Mouse (Mus musculus): ENCODE results near the gene Skor1.

Gene Skor1

DNA sequence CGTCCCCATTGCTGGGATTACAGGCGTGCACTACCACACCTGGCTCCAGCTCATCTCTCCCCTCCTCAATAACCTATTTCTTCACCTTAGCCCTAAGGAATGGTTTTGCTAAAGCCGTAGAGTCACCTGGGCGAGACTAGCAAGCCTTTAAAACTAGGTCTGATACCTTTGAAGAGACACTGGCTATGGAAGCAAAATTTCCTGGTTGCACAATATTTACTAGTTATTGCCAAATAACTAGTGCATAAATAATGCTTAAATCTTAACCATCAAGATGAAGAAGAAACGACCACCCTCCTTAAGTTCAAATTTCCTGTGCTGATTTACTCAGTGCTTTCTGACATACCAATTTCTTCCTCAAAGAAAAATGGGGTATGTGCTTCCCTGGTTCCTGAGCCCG is 15.1 kb downstream of the Skor1 start:
- no peak for DNase-seq (ENCODE audit: low spot score in 2 of 2)

DNA sequence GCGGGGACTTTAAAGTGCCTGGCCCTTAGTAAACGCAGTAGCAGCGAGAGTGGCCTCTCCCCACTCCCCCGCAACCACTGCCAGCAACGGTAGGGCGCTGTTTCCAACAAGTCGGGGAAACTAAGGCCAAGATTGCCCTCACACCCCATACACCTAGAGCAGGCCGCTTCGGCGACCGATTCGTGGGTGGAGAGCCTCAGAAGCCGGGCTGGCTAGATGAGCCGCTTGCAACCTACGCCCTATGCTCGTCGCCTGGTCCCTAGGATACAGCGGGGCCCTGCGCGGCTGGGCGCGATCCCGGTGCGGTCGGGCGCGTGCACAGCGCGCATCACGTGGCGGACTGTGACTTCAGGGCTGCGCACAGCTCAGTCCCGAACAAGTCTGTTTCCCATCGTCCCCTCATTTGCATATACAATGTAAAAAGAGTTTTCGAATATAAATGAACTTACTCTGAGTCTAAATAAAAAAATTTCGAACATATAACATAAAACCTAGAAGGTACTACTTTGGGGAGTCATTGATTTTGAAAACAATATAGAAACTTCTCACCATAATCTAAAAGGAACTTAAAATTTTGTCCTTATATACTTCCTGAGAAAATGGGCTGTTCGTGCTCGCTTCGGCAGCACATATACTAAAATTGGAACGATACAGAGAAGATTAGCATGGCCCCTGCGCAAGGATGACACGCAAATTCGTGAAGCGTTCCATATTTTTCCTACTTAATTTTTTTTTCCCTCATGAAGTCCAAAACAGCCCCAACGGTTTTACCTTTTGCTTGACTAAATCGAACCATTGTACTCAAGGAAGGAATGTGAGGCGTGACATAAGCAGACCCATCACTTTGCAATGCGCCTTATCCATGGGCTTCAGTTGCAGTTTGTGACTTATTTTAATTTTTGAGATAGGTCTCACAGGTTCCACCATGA is 15.8 kb downstream of the Skor1 start:
- peak; percentile 65 to 88 for DNase-seq (ENCODE audit: low spot score in 2 of 2)

DNA sequence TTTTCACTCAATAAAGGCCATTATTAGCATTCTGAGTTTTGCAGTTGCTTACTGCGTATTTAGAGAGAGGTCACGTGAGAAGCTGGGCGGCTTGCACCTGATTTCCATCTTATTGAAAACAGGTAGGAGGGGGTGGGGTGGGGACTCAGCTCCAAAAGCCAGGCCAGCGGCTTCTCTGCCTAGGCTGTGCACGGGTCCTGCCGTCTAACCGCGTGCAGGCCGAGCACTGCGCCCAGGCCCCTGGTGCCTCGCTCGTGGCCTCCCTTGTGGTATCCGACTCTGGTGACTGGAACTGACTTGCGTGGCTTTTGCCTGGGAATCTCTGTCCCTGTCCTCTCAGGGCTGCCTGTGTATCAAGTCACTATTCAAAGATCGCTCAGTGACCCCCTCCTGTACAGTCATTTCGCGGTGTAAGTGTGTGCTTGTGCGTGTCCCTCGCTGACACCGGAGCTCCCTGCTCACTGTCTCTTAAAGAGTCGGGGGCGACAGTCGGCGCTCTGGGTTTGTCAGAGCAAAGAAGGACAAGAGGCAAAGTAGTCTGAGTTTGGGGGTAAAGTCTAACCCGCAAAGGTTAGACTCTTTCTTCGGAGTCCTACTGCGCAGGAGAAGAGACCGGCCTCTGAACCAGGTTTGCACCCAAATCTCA is 16.7 kb downstream of the Skor1 start:
- DNase-seq (ENCODE audit: low spot score in 2 of 2) = no peak

DNA sequence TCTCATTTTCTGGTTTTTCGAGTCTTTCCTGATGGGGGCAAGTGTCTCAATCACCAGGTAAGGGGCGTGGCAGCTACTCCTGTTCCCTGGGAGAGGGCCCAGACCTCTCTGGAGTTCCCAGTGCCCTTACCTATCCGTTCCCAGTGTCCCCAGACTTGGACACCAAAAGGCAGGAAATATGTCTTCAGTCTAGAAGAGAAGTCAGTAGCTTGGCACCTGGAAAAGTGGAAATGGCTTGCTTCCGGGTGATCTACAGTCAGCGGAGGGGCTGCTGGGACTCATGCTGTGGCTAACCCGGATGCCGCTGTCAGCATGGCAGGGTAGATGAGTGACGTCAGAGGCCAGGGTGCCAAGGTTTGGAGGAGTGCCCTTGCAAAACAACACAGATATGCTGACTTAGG is 19.1 kb downstream of the Skor1 start:
- DNase-seq (ENCODE audit: low spot score in 2 of 2) = no peak

DNA sequence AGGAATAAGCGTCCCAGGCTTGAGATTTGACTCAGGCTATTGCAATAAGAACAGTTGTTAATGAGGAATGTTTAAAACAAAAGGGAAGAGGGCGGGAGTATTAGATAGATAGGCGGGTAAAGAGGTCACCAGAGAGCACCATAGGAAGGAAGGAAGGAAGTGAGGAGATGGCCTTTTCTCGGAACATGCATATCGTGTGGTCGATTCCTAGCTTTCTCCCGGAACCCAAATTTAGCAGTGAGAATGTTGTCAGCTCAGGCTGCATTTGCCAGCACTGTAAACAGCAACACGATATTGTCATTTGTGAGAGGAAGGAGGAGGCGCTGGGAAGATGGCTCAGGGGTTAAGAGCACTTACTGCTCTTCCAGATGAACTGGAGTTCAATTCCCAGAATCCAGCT is 24.2 kb downstream of the Skor1 start:
- no peak for DNase-seq (ENCODE audit: low spot score in 2 of 2)

DNA sequence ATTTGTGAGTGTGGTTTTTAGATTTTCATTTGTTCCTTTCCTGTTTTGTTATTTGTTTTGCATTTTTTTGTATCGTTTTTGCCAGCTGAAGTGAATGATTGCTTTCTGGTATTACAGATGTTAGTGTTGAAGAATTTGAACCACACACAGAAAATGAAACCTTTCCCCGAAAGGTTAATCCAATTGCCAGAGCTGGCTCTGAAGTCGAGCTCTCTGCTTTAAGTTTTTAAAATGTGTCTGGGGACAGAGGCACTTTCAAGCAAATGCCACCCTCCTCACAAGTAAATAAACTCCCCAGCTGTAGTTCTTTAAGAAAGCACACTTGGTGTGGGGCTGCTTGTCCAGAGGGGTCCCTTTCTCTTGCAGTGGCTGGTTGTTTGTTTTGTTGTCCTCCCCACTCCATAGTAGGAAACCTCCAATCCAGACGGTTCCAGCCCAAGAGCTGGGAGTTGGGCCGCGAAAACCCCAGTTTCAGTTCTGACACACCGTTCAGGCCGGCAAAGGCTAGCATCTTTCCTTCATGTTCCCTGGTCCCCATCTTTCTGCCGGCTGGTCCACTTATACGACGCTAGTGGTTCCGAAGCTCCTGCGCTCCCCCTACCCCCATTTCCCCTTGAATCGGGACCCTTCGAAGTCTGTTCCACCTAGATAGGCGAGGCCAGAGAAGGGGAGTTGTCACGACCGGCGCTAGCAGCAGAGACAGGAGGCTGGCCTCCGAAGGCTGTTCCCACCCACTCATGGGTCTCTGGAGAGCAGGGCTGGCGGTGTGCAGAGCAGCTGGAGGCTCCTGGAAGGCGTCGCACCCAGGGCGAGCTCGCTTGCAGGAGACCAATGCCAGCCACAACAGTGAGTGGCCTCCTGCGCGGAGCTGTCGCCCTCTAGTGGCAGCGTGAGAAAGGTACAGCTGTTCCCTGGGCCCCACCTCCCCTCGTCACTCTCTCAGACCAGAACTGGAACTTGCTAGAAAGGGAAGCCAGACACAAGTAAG is 25.0 kb downstream of the Skor1 start:
- DNase-seq (ENCODE audit: low spot score in 2 of 2) = peak; percentile 66 to 85

DNA sequence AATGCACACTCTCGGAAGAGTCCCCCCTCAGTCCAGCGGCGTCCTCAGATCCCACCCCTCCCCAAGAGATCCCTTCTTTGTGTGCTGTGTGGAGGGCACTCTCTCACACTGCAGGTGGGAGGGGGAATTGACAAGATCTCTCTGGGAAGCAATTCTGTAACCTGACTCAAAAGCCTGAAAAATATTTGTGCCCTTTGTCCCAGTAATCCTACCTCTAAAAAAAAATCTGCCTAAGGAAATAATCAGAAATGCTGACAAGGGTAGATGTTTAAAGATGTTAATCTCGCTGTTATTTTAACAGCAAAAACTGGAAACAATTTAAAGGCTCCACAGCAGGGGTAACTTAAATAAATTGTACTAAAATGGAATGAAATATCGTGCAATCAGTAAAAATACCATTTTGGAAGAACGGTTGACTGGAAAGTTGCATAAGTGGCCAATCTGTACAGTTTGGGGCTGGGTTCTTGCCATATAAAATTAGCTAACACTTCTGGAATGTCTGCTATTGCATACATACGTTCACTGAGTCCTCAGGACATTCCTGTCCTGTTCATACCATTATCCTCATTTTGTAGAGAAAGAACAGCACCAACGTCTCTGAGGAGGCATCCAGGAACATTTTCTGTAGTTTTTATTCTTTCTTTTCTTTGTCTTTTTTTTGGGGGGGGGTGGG is 26.5 kb downstream of the Skor1 start:
- DNase-seq (ENCODE audit: low spot score in 2 of 2) = no peak

DNA sequence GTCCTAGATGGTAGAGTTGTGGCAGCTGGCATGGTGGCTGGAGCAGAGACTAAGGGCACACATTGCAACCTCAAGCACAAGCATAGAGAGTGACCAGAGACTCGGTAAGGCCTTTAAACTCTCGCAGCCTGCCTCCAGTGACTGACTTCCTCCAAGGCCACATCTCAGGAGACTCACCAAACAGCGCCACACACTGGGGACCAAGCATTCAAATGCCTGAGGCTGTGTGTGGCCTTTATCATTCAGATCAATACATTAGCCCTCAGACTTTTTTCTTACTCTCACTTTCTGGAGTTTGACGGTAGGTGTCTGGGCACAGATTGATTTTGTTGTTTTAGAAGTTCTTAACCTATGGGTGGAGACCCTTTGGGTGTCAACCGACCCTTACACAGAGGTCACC is 30.4 kb downstream of the Skor1 start:
- no peak for DNase-seq (ENCODE audit: low spot score in 2 of 2)

DNA sequence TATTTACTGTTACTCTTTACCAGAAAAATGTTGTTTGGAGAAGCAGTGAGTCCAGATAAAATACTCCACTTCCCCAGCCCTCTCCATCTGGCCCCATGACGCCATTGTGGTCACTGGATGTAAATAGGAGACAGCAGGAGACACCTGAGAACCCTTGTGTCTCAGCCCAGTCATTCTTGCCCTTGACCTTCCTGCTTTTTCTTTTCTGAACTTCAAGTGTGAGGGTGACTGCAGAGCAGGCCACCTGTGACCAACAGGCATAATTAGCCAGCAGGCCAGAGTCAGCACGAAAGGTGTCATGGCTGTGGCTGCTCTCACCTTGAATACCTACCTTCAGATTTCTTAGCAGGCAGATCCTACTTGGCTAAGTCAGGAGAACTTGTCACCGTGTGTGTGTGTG is 36.2 kb downstream of the Skor1 start:
- no peak for DNase-seq (ENCODE audit: low spot score in 2 of 2)

DNA sequence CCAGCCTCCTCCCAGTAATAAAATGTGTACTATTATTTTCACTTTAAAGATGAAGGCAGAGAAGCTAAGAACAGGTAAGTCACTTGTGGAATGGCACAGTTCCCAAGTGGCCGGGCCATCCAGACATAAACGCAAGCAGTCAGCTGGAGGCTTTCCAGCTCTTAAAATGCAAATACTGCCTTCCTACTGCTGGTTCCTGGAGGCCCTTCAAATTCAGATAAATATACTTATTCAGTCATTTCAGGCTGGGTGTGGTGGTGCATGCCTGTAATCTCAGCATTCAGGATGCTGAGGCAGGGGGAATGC is 39.0 kb downstream of the Skor1 start:
- no peak for DNase-seq (ENCODE audit: low spot score in 2 of 2)

DNA sequence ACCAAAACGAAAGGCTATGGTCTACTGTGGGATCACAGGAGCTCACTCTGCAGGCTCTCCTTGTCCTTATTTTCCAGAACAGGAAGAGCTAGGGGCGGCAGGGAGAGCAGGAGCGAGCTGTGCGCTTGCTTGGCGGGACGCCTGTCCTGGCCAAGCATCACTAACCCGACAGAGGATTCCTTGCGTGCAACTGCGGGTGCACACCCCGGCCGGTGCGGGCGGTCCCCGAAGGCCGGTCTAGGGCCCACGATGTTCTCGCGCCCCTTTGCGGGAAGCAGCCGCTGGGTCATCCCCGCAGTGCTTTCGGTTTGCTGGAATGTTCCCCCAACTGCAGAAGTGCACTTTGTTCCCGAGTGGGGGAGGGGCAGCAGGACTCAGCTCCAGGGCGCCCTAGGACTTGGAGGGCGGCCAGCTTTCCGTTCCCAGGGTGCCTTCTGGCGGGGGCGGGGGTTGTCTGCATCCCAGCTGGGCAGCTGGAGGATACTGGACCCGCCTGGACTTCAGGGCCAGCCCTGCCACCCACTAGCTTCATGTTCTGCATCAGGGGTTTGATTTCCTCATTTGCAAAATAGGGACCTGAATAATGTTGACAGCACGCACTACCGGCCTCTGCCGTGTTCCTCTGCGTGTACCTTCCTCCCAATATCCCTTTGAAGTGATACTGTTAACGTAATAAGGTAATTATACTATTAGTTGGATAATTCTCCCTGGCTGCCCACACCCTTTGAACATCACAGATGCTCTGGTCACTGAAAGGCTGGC is 39.6 kb downstream of the Skor1 start:
- peak; percentile 11 to 66 for DNase-seq (ENCODE audit: low spot score in 2 of 2)

DNA sequence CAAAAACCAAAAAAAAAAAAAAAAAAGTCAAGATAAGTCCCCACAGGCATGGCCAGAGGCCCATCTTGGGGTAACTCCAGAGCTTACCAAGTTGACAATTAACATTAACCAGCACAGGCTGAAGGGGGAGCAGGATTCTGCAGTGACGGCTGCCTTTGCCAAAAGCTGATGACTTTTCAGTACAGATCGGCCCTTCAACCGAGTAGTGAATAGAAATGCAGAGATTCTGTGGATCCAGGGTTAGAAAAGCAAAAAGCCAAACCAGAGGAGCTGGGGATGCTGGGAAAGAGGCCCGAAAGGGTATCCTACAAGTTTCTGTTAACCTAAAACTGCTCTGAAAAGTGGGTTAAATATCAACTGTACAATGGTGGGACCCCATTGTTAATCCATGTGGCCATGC is 40.2 kb downstream of the Skor1 start:
- no peak for DNase-seq (ENCODE audit: low spot score in 2 of 2)

DNA sequence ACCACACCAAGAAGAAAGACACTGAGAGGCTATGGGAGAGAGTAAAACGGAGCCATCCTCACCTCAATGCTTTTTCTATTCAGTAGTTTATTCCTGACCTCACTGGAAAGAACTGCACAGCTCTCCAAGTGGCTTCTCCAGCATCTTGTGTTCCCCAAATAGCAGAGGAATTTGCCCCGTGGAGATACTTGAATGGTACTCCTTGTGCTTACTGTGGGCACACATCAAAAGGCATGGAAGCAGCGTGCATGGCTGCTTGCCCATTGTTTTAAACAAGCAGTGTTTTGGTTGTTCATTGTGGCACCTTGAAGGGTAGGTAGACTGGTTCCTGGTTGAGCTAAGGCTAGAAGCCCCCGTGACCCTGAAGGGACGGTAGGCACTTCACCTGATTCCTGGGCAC is 48.1 kb downstream of the Skor1 start:
- no peak for DNase-seq (ENCODE audit: low spot score in 2 of 2)

DNA sequence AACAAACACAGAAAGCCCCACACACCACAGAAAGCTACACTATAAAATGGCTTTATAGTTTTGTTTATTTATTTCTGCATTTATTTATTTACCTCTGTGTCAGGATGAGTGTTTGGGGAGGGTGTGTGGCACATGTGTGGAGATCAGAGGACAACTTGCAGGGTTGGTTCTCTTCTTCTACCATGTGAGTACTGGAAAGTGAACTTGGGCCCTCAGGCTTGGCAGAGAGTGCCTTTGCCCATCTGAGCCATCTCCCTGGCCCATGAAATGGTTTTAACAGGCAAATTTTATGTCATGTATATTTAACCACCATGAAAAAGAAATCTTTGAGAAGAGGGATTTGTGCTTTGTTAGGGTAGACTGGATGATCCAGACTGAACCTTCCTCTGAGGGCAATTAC is 48.9 kb downstream of the Skor1 start:
- DNase-seq (ENCODE audit: low spot score in 2 of 2) = no peak

DNA sequence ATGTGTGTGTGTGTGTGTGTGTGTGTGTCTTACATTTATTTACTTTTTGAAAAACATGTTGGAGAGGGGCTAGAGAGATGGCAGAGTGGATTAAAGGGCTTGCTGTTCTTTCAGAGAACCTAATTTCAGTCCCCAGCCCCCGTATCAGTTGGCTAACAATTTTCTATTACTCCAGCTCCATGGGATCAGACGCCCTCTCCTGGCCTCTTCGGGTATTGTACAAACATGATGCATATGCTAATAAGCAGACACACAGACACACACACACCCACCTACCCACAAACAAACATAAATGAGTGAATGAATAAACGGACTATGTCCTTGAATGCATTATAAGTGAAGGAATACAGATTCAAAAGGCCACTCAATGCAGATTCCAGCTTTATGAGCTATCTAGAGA is 49.4 kb downstream of the Skor1 start:
- no peak for DNase-seq (ENCODE audit: low spot score in 2 of 2)

DNA sequence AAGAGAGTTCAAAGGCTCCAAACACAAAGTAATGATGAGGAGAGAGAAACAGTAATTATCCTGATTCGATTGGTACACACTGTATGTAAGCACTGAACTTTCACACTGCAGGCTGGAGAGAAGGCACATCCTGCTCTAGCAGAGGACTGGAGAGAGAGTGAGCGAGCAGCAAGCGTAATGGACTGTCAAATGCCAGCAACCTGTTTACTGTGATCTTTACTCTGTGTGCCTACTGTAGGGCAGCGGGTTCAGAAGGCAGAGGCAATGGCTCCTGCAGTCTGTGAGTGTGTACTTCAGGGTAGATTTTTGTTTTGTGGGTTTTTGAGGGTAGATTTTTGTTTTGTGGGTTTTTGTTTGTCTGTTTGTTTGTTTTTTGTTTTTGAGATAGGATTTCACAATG is 49.9 kb downstream of the Skor1 start:
- no peak for DNase-seq (ENCODE audit: low spot score in 2 of 2)

DNA sequence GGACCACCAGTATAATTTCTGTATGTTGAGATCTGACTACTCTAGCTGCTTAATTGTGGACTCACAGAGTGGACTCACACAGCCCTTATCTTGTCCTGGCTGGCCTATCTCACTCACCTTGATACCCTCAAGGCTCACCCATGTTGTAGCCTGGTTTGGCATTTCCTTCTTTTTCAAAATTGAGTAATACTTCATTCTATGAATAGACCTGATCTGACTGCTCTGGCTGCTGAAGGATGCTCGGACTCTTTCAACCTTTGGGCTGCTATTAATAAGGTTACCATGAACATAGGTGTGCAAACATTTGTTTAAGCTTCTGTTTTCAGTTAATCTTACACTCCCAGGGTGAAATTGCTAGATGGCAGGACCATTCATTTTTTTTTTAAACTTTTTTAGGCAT is 51.6 kb downstream of the Skor1 start:
- no peak for DNase-seq (ENCODE audit: low spot score in 2 of 2)

DNA sequence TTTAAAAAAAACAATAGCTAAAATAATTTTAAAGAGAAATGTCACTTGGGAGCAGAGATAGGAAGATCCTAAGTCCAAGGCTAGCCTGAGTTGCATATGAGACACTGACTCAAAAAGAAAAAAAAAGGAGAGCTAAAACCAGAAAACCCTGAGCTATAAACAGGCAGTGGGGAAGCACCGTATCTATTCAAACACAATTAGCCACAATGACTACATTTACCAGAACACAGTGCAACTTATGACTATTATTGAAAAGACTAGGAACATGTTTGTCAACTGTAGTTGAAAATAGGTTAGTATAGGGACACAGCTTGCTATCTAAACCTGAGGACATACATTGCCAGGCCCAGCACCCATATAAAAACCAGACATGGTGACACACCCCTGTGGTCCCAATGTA is 54.7 kb downstream of the Skor1 start:
- DNase-seq (ENCODE audit: low spot score in 2 of 2) = no peak

DNA sequence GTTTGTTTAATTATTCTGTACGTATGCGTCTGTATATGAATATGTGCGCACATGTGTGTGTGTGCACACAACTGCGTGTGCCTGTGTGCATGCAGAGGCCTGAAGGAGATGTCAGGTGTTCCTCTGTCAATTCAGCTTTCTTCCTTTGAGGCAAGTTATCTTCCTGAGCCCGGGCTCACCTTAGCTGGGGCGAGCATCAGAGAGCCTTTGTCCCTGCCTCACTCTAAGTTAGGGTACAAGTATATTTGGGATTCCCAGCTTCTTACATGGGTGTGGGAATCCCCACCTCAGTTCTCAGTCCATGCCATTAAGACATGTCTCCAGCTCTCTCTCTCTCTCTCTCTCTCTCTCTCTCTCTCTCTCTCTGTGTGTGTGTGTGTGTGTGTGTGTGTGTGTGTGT is 56.2 kb downstream of the Skor1 start:
- no peak for DNase-seq (ENCODE audit: low spot score in 2 of 2)

DNA sequence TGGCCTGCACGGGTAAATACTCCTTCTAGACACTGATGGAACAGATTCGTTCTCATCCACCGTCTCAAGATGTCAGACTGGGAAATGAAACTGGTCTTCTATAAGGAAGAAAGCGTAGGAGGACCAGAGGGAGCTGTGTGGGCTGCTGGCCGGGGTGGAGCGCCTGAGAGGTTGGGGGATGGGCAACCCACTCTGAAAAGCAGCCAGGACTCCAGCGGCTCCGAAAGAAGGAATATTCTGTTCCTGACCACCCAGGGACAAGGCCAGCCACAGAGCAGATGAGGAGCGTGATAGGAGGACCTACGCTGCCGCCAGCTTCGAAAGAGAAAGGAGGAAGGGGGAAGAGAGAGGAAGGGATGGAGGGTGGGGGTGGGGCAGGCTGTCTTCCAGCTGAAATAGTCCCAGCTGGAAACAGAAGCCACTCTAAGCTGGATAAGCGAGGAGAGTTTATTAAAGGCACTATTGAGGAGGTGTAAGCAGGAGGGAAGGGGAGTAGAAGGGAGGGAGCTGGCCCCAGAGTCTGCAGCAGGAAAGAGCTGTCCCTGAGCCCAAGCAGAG is 56.7 kb downstream of the Skor1 start:
- peak in 1 of 2 experiments; percentile 29 for DNase-seq (ENCODE audit: low spot score in 2 of 2)
